Mouse (Mus musculus) embryonic facial prominence, embryonic 14.5 days (tissue): ENCODE results near the gene Map2k2. TPM values are rescaled to one million over a fixed set of nuclear protein-coding genes. Genes with fewer than 3 reads are reported as not detected.
A peak's percentile ranks its signal among the peaks of the same experiment; 100 is the strongest.

Experiments used
- ATAC-seq: fragments of 200-750 bp; cut with Nextera tagmentation; 2 replicates; pipeline ENCODE4 v1.8.0; 2017; ENCODE audit warnings: low read depth, moderate number of reproducible peaks, moderate TSS enrichment
- DNase-seq: peaks from one replicate; pipeline ENCODE4 v3.0.0-alpha.2; 2015; ENCODE audit warnings: low spot score
- H3K27ac ChIP-seq: fragments of 300-500 bp; sonication (generic); replicated peaks from 2 replicates; pipeline ENCODE4 v1.5.1; 2014; ENCODE audit warnings: low read depth, mild to moderate bottlenecking, low read length, moderate library complexity
- H3K27me3 ChIP-seq: fragments of 300-500 bp; sonication (generic); replicated peaks from 2 replicates; pipeline ENCODE4 v1.6.1; 2014; ENCODE audit warnings: low read length; ENCODE audit not compliant: control insufficient read depth, insufficient read depth
- H3K36me3 ChIP-seq: fragments of 300-500 bp; sonication (generic); 2 replicates; pipeline ENCODE4 v1.6.1; 2014; ENCODE audit warnings: low read length, mixed read lengths; ENCODE audit not compliant: control insufficient read depth, insufficient read depth
- H3K4me1 ChIP-seq: fragments of 300-500 bp; sonication (generic); 2 replicates; pipeline ENCODE4 v1.6.1; 2014; ENCODE audit warnings: antibody characterized with exemption, low read length; ENCODE audit not compliant: control insufficient read depth, insufficient read depth
- H3K4me2 ChIP-seq: fragments of 300-500 bp; sonication (generic); 2 replicates; pipeline ENCODE4 v1.6.1; 2014; ENCODE audit warnings: low read depth, mild to moderate bottlenecking, low read length, moderate library complexity, mixed read lengths
- H3K4me3 ChIP-seq: fragments of 300-500 bp; sonication (generic); 2 replicates; pipeline ENCODE4 v1.5.1; 2014; ENCODE audit warnings: low read depth, mild to moderate bottlenecking, low read length
- H3K9ac ChIP-seq: fragments of 300-500 bp; sonication (generic); 2 replicates; pipeline ENCODE4 v1.6.1; 2014; ENCODE audit warnings: low read depth, mild to moderate bottlenecking, low read length, moderate library complexity, mixed read lengths
- H3K9me3 ChIP-seq: fragments of 300-500 bp; sonication (generic); 2 replicates; pipeline ENCODE4 v1.6.1; 2016; ENCODE audit warnings: low read length; ENCODE audit not compliant: control insufficient read depth
- WGBS: fragments of 180-500 bp; shearing (Covaris S2); extraction: QIAGEN DNeasy Blood & Tissue Kit; methylation state at CpG from one replicate; pipeline ENCODE4 v1.1.7; 2014; 5-methylcytosine and 5-hydroxymethylcytosine counted together
- polyA plus RNA-seq: library from polyadenylated mRNA; unstranded; fragments of >200 nt; fragmentation: Nextera tagmentation; extraction: Ambion mirVana; gene quantifications from 2 replicates; pipeline ENCODE4 v1.2.1, GENCODE M21; 2014

The Map2k2 gene
- polyA plus RNA-seq, 1 experiment from 2014 or later = 166 TPM

- DNase-seq (no peak), ATAC-seq (no peak)
- peaks cover 29% of the 10 kb centered on the region for H3K4me1 ChIP-seq
- peaks cover 48% of the 10 kb centered on the region for H3K36me3 ChIP-seq
- H3K9ac ChIP-seq = 0 out of 2 replicates have a peak overlapping the region, but pooled peaks have one; percentile 25
- no peaks in the 10 kb centered on the region for H3K27me3 ChIP-seq
- no peak overlapping the region for H3K27ac ChIP-seq
- no peak overlapping the region for H3K4me3 ChIP-seq
- H3K9me3 ChIP-seq = no peaks in the 10 kb centered on the region
- 74% methylated on average over 4 of the region's 7 CpGs for WGBS
- no peak overlapping the region for H3K4me2 ChIP-seq
Measured at GRCm38 (mm10) chr10:81143157-81143633, 37.5 kb downstream of the Map2k2 start.

- peaks cover 56% of the 10 kb centered on the region for H3K36me3 ChIP-seq
- no peaks in the 10 kb centered on the region for H3K27me3 ChIP-seq
- no peak overlapping the region for H3K9ac ChIP-seq
- peaks cover 22% of the 10 kb centered on the region for H3K4me1 ChIP-seq
- H3K4me2 ChIP-seq = no peak overlapping the region
- no peaks in the 10 kb centered on the region for H3K9me3 ChIP-seq
- no peak overlapping the region for H3K27ac ChIP-seq
- WGBS = 97% methylated on average over 52 of the region's 52 CpGs
- DNase-seq = no peak
- no peak for ATAC-seq
- no peak overlapping the region for H3K4me3 ChIP-seq
Measured at GRCm38 (mm10) chr10:81143845-81144437, 38.2 kb downstream of the Map2k2 start.

GRCm38 (mm10) chr10:81144667-81145066 lies 39.0 kb downstream of the Map2k2 start:
- no peak for ATAC-seq
- Histone ChIP-seq H3K9ac (no peak overlapping the region), H3K4me3 (no peak overlapping the region), H3K4me1 (peaks cover 18% of the 10 kb centered on the region), H3K36me3 (peaks cover 63% of the 10 kb centered on the region), H3K27ac (no peak overlapping the region), H3K27me3 (no peaks in the 10 kb centered on the region), H3K9me3 (no peaks in the 10 kb centered on the region), H3K4me2 (no peak overlapping the region)
- no peak for DNase-seq
- WGBS = 97% methylated on average over 27 of the region's 27 CpGs

- no peaks in the 10 kb centered on the region for H3K9me3 ChIP-seq
- H3K4me2 ChIP-seq = no peak overlapping the region
- ATAC-seq (no peak), DNase-seq (no peak)
- H3K27me3 ChIP-seq = no peaks in the 10 kb centered on the region
- H3K27ac ChIP-seq = no peak overlapping the region
- no peak overlapping the region for H3K9ac ChIP-seq
- H3K4me1 ChIP-seq = peaks cover 12% of the 10 kb centered on the region
- peaks cover 68% of the 10 kb centered on the region for H3K36me3 ChIP-seq
- WGBS = 91% methylated on average over 6 of the region's 6 CpGs
- no peak overlapping the region for H3K4me3 ChIP-seq
Measured at GRCm38 (mm10) chr10:81145307-81145706, 39.6 kb downstream of the Map2k2 start.

GRCm38 (mm10) chr10:81145778-81146177 lies 40.1 kb downstream of the Map2k2 start:
- no peaks in the 10 kb centered on the region for H3K9me3 ChIP-seq
- no peak overlapping the region for H3K4me2 ChIP-seq
- DNase-seq (no peak), ATAC-seq (no peak)
- H3K4me3 ChIP-seq = no peak overlapping the region
- no peak overlapping the region for H3K27ac ChIP-seq
- 75% methylated on average over 7 of the region's 7 CpGs for WGBS
- H3K9ac ChIP-seq = no peak overlapping the region
- H3K27me3 ChIP-seq = no peaks in the 10 kb centered on the region
- peaks cover 7% of the 10 kb centered on the region for H3K4me1 ChIP-seq
- H3K36me3 ChIP-seq = peaks cover 72% of the 10 kb centered on the region

GRCm38 (mm10) chr10:81146296-81146695 lies 40.6 kb downstream of the Map2k2 start:
- Histone ChIP-seq H3K4me3 (no peak overlapping the region), H3K36me3 (peaks cover 77% of the 10 kb centered on the region), H3K4me1 (0 out of 2 replicates have a peak, but pooled peaks cover 4% of the 10 kb centered on the region), H3K27ac (no peak overlapping the region), H3K9ac (no peak overlapping the region), H3K27me3 (no peaks in the 10 kb centered on the region), H3K9me3 (no peaks in the 10 kb centered on the region), H3K4me2 (no peak overlapping the region)
- WGBS = 75% methylated on average over 3 of the region's 4 CpGs
- ATAC-seq (no peak), DNase-seq (no peak)

- H3K9ac ChIP-seq = no peak overlapping the region
- no peaks in the 10 kb centered on the region for H3K9me3 ChIP-seq
- no peak for ATAC-seq
- H3K27ac ChIP-seq = no peak overlapping the region
- H3K36me3 ChIP-seq = peaks cover 94% of the 10 kb centered on the region
- no peak overlapping the region for H3K4me3 ChIP-seq
- no peaks in the 10 kb centered on the region for H3K4me1 ChIP-seq
- WGBS = 73% methylated on average over 6 of the region's 6 CpGs
- no peaks in the 10 kb centered on the region for H3K27me3 ChIP-seq
- no peak for DNase-seq
- H3K4me2 ChIP-seq = no peak overlapping the region
Measured at GRCm38 (mm10) chr10:81151261-81151660, 45.5 kb downstream of the Map2k2 start.

- H3K4me1 ChIP-seq = no peaks in the 10 kb centered on the region
- H3K36me3 ChIP-seq = peaks cover 94% of the 10 kb centered on the region
- 67% methylated on average over 12 of the region's 12 CpGs for WGBS
- no peak overlapping the region for H3K4me2 ChIP-seq
- no peaks in the 10 kb centered on the region for H3K9me3 ChIP-seq
- no peak overlapping the region for H3K9ac ChIP-seq
- no peak overlapping the region for H3K4me3 ChIP-seq
- DNase-seq (no peak), ATAC-seq (no peak)
- H3K27me3 ChIP-seq = no peaks in the 10 kb centered on the region
- no peak overlapping the region for H3K27ac ChIP-seq
Measured at GRCm38 (mm10) chr10:81152609-81153008, 46.9 kb downstream of the Map2k2 start.

- no peak overlapping the region for H3K27ac ChIP-seq
- H3K4me2 ChIP-seq = no peak overlapping the region
- no peaks in the 10 kb centered on the region for H3K4me1 ChIP-seq
- no peak for DNase-seq
- peaks cover 91% of the 10 kb centered on the region for H3K36me3 ChIP-seq
- no peak overlapping the region for H3K4me3 ChIP-seq
- ATAC-seq = no peak
- no peaks in the 10 kb centered on the region for H3K9me3 ChIP-seq
- H3K9ac ChIP-seq = no peak overlapping the region
- no peaks in the 10 kb centered on the region for H3K27me3 ChIP-seq
- 82% methylated on average over 12 of the region's 12 CpGs for WGBS
Measured at GRCm38 (mm10) chr10:81154313-81154712, 48.6 kb downstream of the Map2k2 start.
